Mouse (Mus musculus): ENCODE data around the gene Btbd9. TPM values are rescaled to one million over a fixed set of nuclear protein-coding genes. Genes with fewer than 3 reads are reported as not detected.

Btbd9 gene
- total and polyA plus RNA-seq, 3 experiments = 24.7 to 33.8 TPM; not detected in 1

- Histone ChIP-seq H3K9ac (ENCODE audit: control insufficient read depth, low read depth, low read length, poor library complexity, severe bottlenecking) (no peak overlapping the region), H3K9me3 (replicated peaks; ENCODE audit: insufficient read depth, low read length) (no peaks in the 10 kb centered on the region), H3K4me3 (ENCODE audit: control insufficient read depth in 1 of 2, insufficient read depth in 1 of 2, low read depth in 2 of 2, low read length in 2 of 2) (no peak overlapping the region), H3K79me2 (ENCODE audit: control insufficient read depth, insufficient read depth, low read length, poor library complexity) (no peaks in the 10 kb centered on the region), H3K27me3 (ENCODE audit: control insufficient read depth in 1 of 2, insufficient read depth in 2 of 2, low read length in 2 of 2) (no peaks in the 10 kb centered on the region), H3K4me1 (ENCODE audit: control insufficient read depth in 1 of 2, insufficient read depth in 2 of 2, low read length in 2 of 2) (no peaks in the 10 kb centered on the region), H3K36me3 (ENCODE audit: control insufficient read depth in 1 of 2, insufficient read depth in 2 of 2, low read length in 2 of 2) (0 out of 4 replicates have a peak, but pooled peaks cover 0 to 2% of the 10 kb centered on the region in 2 experiments), H3K27ac (ENCODE audit: control insufficient read depth, low read depth, low read length) (no peak overlapping the region)
- DNase-seq (ENCODE audit: low read depth, low spot score) = no peak
- TF ChIP-seq ZKSCAN1 (IDR thresholded peaks at IDR 0.05; ENCODE audit: low read depth, low read length) (no peak), GABPA (IDR thresholded peaks at IDR 0.05; ENCODE audit: low read depth, low read length) (no peak), E2F4 (IDR thresholded peaks at IDR 0.05; ENCODE audit: borderline replicate concordance, low read depth, low read length) (no peak), RCOR1 (IDR thresholded peaks at IDR 0.05; ENCODE audit: low read depth, low read length) (no peak)
Measured at GRCm38 (mm10) chr17:30465060-30465762, 111.1 kb downstream of the Btbd9 start.

GRCm38 (mm10) chr17:30464240-30464745 is 112.0 kb downstream of the Btbd9 start:
- Histone ChIP-seq H3K9ac (ENCODE audit: control insufficient read depth, low read depth, low read length, poor library complexity, severe bottlenecking) (no peak overlapping the region), H3K9me3 (replicated peaks; ENCODE audit: insufficient read depth, low read length) (no peaks in the 10 kb centered on the region), H3K4me1 (ENCODE audit: control insufficient read depth in 1 of 2, insufficient read depth in 2 of 2, low read length in 2 of 2) (no peaks in the 10 kb centered on the region), H3K36me3 (ENCODE audit: control insufficient read depth in 1 of 2, insufficient read depth in 2 of 2, low read length in 2 of 2) (0 out of 4 replicates have a peak, but pooled peaks cover 0 to 2% of the 10 kb centered on the region in 2 experiments), H3K79me2 (ENCODE audit: control insufficient read depth, insufficient read depth, low read length, poor library complexity) (no peaks in the 10 kb centered on the region), H3K27ac (ENCODE audit: control insufficient read depth, low read depth, low read length) (no peak overlapping the region), H3K27me3 (ENCODE audit: control insufficient read depth in 1 of 2, insufficient read depth in 2 of 2, low read length in 2 of 2) (no peaks in the 10 kb centered on the region), H3K4me3 (ENCODE audit: control insufficient read depth in 1 of 2, insufficient read depth in 1 of 2, low read depth in 2 of 2, low read length in 2 of 2) (no peak overlapping the region)
- no peak for TF ChIP-seq USF1 (IDR thresholded peaks at IDR 0.05; ENCODE audit: low read depth, low read length)
- TF ChIP-seq ELF1 (IDR thresholded peaks at IDR 0.05; ENCODE audit: low read depth, low read length) = no peak
- no peak for TF ChIP-seq EP300 (IDR thresholded peaks at IDR 0.05; ENCODE audit: low read depth in 1 of 2, low read length in 2 of 2)
- no peak for TF ChIP-seq POLR2AphosphoS2 (IDR thresholded peaks at IDR 0.05; ENCODE audit: low read length)
- no peak for TF ChIP-seq POLR2A (IDR thresholded peaks at IDR 0.05; ENCODE audit: control insufficient read depth in 1 of 2, insufficient read depth in 1 of 2, low read depth in 1 of 2, low read length in 2 of 2, poor library complexity in 1 of 2)
- no peak for TF ChIP-seq TBP (IDR thresholded peaks at IDR 0.05; ENCODE audit: low read depth, low read length)
- TF ChIP-seq MYB (IDR thresholded peaks at IDR 0.05; ENCODE audit: low read depth, low read length) = no peak
- TF ChIP-seq JUND (IDR thresholded peaks at IDR 0.05; ENCODE audit: low read depth, low read length) = no peak
- TF ChIP-seq ZC3H11A (IDR thresholded peaks at IDR 0.05; ENCODE audit: low read depth, low read length) = no peak
- no peak for TF ChIP-seq RCOR1 (IDR thresholded peaks at IDR 0.05; ENCODE audit: low read depth, low read length)
- TF ChIP-seq TAL1 (IDR thresholded peaks at IDR 0.05; ENCODE audit: low read length) = no peak
- TF ChIP-seq TCF12 (IDR thresholded peaks at IDR 0.05; ENCODE audit: low read depth, low read length) = no peak
- TF ChIP-seq GATA1 (IDR thresholded peaks at IDR 0.05; ENCODE audit: low read depth, low read length) = no peak
- TF ChIP-seq E2F4 (IDR thresholded peaks at IDR 0.05; ENCODE audit: borderline replicate concordance, low read depth, low read length) = no peak
- no peak for TF ChIP-seq MAZ (IDR thresholded peaks at IDR 0.05; ENCODE audit: low read depth, low read length)
- TF ChIP-seq USF2 (IDR thresholded peaks at IDR 0.05; ENCODE audit: borderline replicate concordance in 1 of 2, insufficient read depth in 1 of 2, low read depth in 1 of 2, low read length in 2 of 2) = no peak
- no peak for TF ChIP-seq NELFE (IDR thresholded peaks at IDR 0.05; ENCODE audit: low read depth, low read length)
- no peak for TF ChIP-seq SMC3 (IDR thresholded peaks at IDR 0.05; ENCODE audit: low read depth, low read length)
- no peak for TF ChIP-seq ETS1 (IDR thresholded peaks at IDR 0.05; ENCODE audit: low read depth, low read length)
- no peak for DNase-seq (ENCODE audit: low read depth, low spot score)

All from MEL (cell line).